Mouse (Mus musculus): ENCODE measurements around the gene Lrrc26. TPM values are rescaled to one million over a fixed set of nuclear protein-coding genes. Genes with fewer than 3 reads are reported as not detected.
"Not testable (repeated sequence)": the region's sequence is repeated elsewhere in the genome, so short reads cannot be mapped to it uniquely, and the experiment has no call there.

Gene Lrrc26
- polyA plus RNA-seq, 1 experiment from 2014 or later, result not detected

DNA sequence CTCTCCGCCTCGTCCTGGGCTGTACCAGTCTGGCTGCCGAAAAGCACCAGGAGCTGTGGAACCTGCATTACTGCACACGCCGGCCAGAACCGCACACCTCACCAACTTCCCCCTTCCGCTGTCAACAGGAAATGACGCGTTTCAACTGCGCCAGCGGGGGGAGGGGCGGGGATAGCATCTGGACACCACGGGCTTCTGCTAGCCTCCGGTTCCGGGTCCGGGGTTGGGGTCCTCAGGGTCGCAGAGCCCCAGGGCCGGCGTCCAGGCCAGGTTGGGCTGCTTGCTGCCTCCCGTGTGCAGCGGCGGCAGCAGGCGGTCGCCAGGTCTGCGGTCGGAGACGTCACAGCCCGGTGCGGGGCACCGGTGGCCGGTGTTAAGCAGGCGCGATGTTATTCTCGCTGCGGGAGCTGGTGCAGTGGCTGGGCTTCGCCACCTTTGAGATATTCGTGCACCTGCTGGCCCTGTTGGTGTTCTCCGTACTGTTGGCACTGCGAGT is 34.4 kb upstream of the Lrrc26 start, which contains the start of gene Tmem203:
Tmem203 (plus strand) TSS at position 156 of the 496 bp plus-strand sequence.
- under 1% methylated on average over 39 of the region's 39 CpGs for WGBS
- peak within 1 kb of the TSS; percentile 72 for H3K27ac ChIP-seq
- no peaks in the 10 kb centered on the region for H3K9me3 ChIP-seq (ENCODE audit: control insufficient read depth, low read length)
- H3K36me3 ChIP-seq (replicated peaks; ENCODE audit: control insufficient read depth, insufficient read depth), result peaks cover 23% of the 10 kb centered on the region
- peak; percentile 94 for DNase-seq (ENCODE audit: low spot score)
- peak within 1 kb of the TSS; percentile 73 for H3K9ac ChIP-seq
- H3K27me3 ChIP-seq (ENCODE audit: control insufficient read depth, insufficient read depth, low read length), result no peaks in the 10 kb centered on the region
- H3K4me3 ChIP-seq (replicated peaks; ENCODE audit: low read length), result peak within 1 kb of the TSS; percentile 70
- H3K4me1 ChIP-seq (replicated peaks; ENCODE audit: control insufficient read depth, insufficient read depth, low read length), result peaks cover 15% of the 10 kb centered on the region
- peak within 1 kb of the TSS; percentile 100 for H3K4me2 ChIP-seq (replicated peaks)
- ATAC-seq (ENCODE audit: low FRiP score), result peak; percentile 90

DNA sequence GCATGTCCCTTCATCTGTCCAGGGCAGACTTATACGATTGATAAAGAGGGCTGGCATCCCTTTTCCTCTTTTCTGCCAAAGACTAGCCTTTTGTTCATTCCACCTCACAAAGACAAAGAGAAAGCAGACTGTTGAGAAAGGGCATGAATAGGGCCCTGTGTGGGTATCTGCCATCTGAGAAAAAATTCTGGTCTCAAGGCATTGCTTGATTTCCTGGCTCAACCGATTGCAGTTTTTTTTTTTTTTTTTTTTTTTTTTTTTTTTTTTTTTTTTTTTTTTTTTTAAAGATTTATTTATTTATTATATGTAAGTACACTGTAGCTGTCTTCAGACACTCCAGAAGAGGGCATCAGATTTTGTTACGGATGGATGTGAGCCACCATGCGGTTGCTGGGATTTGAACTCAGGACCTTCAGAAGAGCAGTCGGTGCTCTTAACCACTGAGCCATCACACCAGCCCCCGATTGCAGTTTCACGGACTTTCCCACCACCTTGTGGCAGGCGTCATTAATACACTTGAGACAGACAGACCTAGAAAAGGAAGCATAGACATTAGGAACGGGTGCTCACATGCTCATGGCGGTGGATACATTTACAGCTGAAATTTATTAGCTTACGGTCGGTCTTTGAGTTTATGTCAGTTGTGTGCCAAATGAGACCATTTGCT is 33.1 kb upstream of the Lrrc26 start:
- WGBS, result 61% methylated on average over 11 of the region's 12 CpGs
- Histone ChIP-seq H3K36me3 (replicated peaks; ENCODE audit: control insufficient read depth, insufficient read depth) (peaks cover 12% of the 10 kb centered on the region), H3K4me1 (replicated peaks; ENCODE audit: control insufficient read depth, insufficient read depth, low read length) (peaks cover 15% of the 10 kb centered on the region), H3K9ac (peak overlapping the region; percentile 73), H3K4me3 (replicated peaks; ENCODE audit: low read length) (peak overlapping the region; percentile 70), H3K4me2 (replicated peaks) (peak overlapping the region; percentile 100)
- H3K27ac ChIP-seq; ATAC-seq (ENCODE audit: low FRiP score); H3K9me3 ChIP-seq (ENCODE audit: control insufficient read depth, low read length); DNase-seq (ENCODE audit: low spot score); H3K27me3 ChIP-seq (ENCODE audit: control insufficient read depth, insufficient read depth, low read length): not testable (repeated sequence)

- H3K4me2 ChIP-seq (replicated peaks); H3K27me3 ChIP-seq (ENCODE audit: control insufficient read depth, insufficient read depth, low read length); H3K9me3 ChIP-seq (ENCODE audit: control insufficient read depth, low read length); H3K4me3 ChIP-seq (replicated peaks; ENCODE audit: low read length); H3K36me3 ChIP-seq (replicated peaks; ENCODE audit: control insufficient read depth, insufficient read depth); H3K9ac ChIP-seq; H3K27ac ChIP-seq; ATAC-seq (ENCODE audit: low FRiP score); DNase-seq (ENCODE audit: low spot score): not testable (repeated sequence)
- peaks cover 15% of the 10 kb centered on the region for H3K4me1 ChIP-seq (replicated peaks; ENCODE audit: control insufficient read depth, insufficient read depth, low read length)
- 91% methylated on average over 5 of the region's 5 CpGs for WGBS
These were observed 32.5 kb upstream of the Lrrc26 start for GRCm38 (mm10) chr2:25257250-25257649.

DNA sequence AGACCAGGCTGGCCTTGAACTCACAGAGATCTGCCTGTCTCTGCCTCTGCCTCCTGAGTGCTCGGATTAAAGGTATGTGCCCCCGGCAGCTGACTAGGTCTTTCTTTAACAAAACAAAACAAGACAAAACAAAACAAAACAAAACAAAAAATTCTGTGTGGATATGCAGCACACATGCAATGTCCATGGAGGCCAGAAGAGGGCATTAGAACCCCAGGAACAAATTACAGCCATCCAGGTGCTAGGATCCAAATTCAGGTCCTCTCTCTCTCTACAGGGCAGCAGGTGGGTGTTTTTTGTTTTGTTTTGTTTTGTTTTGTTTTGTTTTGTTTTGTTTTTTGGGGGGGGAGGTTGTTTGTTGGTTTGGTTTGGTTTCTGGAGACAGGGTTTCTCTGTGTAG is 30.8 kb upstream of the Lrrc26 start:
- H3K36me3 ChIP-seq (replicated peaks; ENCODE audit: control insufficient read depth, insufficient read depth), result no peaks in the 10 kb centered on the region
- 0 out of 2 replicates have a peak, but pooled peaks cover under 1% of the 10 kb centered on the region for H3K27me3 ChIP-seq (ENCODE audit: control insufficient read depth, insufficient read depth, low read length)
- no peak overlapping the region for H3K9ac ChIP-seq
- no peak overlapping the region for H3K27ac ChIP-seq
- no peak overlapping the region for H3K4me3 ChIP-seq (replicated peaks; ENCODE audit: low read length)
- DNase-seq (ENCODE audit: low spot score) (no peak), ATAC-seq (ENCODE audit: low FRiP score) (no peak)
- WGBS, result 47% methylated on average over 2 of the region's 2 CpGs
- no peak overlapping the region for H3K4me2 ChIP-seq (replicated peaks)
- peaks cover 23% of the 10 kb centered on the region for H3K4me1 ChIP-seq (replicated peaks; ENCODE audit: control insufficient read depth, insufficient read depth, low read length)
- no peaks in the 10 kb centered on the region for H3K9me3 ChIP-seq (ENCODE audit: control insufficient read depth, low read length)

DNA sequence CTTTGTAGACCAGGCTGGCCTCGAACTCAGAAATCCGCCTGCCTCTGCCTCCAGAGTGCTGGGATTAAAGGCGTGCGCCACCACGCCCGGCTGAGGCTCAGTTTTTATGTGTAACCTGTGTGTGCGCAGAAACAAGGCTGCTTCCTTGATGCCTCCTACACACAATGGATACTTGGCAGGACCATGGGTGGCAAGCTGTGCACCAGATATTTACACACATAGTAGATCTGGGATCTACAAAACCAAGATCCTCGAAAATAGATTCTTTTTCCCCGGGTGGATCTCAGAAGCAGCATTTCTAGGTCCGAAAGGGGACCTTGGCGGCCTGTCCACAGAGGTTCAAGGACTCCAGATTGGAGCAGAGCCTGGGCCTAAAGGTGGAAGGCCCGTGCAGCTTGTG is 27.8 kb upstream of the Lrrc26 start:
- Histone ChIP-seq H3K27me3 (ENCODE audit: control insufficient read depth, insufficient read depth, low read length) (0 out of 2 replicates have a peak, but pooled peaks cover 6% of the 10 kb centered on the region), H3K4me2 (replicated peaks) (peak overlapping the region; percentile 100), H3K36me3 (replicated peaks; ENCODE audit: control insufficient read depth, insufficient read depth) (no peaks in the 10 kb centered on the region), H3K27ac (peak overlapping the region; percentile 80), H3K4me1 (replicated peaks; ENCODE audit: control insufficient read depth, insufficient read depth, low read length) (peaks cover 37% of the 10 kb centered on the region), H3K9ac (peak overlapping the region; percentile 61), H3K9me3 (ENCODE audit: control insufficient read depth, low read length) (no peaks in the 10 kb centered on the region), H3K4me3 (replicated peaks; ENCODE audit: low read length) (peak overlapping the region; percentile 84)
- DNase-seq (ENCODE audit: low spot score) (no peak), ATAC-seq (ENCODE audit: low FRiP score) (no peak)
- 54% methylated on average over 11 of the region's 12 CpGs for WGBS

- Histone ChIP-seq H3K4me3 (replicated peaks; ENCODE audit: low read length) (peak within 1 kb of the TSS; percentile 84), H3K27me3 (ENCODE audit: control insufficient read depth, insufficient read depth, low read length) (0 out of 2 replicates have a peak, but pooled peaks cover 6% of the 10 kb centered on the region), H3K36me3 (replicated peaks; ENCODE audit: control insufficient read depth, insufficient read depth) (no peaks in the 10 kb centered on the region), H3K4me2 (replicated peaks) (peak within 1 kb of the TSS; percentile 100), H3K27ac (peak within 1 kb of the TSS; percentile 80), H3K9ac (peak within 1 kb of the TSS; percentile 83), H3K9me3 (ENCODE audit: control insufficient read depth, low read length) (no peaks in the 10 kb centered on the region), H3K4me1 (replicated peaks; ENCODE audit: control insufficient read depth, insufficient read depth, low read length) (peaks cover 41% of the 10 kb centered on the region)
- under 1% methylated on average over 27 of the region's 39 CpGs for whole genome bisulfite sequencing
- peak; percentile 93 for DNase-seq (ENCODE audit: low spot score)
- peak; percentile 98 for ATAC-seq (ENCODE audit: low FRiP score)
These were observed 27.4 kb upstream of the Lrrc26 start, which contains the start of gene Tprn for GRCm38 (mm10) chr2:25262291-25262767. Gene Tprn (plus strand): TSS chr2:25262618.

DNA sequence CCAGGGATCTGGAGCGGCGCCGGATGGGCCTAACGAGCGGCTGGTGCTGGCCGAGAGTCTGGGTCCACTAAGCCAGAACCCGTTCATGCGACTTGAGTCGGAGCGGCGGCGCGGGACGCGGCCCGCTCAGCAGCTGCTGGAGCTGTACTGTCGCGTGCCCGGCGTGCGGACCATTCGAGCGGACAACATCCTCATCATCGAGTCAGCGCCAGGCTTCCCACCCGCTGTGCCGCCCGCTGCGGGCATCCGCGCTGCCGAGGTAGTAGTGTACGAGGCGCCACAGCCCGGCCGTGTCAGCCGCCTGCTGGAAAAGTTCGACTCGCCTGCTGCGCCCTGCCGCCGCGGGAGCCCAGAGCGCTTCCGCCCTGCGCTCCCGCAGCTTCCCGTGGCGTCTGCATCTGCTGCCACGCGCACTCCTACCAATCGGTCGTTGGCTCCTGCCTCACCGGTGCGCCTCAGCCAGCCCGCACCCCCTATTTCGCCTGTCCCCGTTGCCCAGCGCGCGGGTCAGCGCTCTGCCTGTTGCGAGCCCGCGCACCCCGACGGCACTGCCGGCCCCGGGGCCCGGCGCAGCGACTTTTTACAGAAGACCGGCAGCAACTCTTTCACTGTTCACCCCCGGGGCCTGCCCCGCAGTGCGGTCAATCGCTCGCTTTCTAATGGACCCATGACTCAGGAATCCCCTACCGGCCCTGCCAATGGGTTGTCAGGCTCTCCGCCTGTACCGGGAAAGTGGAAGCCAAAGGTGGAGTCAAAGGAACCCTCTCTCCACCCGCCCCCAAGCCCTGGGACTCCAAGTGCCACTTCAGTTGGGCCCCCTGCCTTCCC is 26.7 kb upstream of the Lrrc26 start:
- DNase-seq (ENCODE audit: low spot score) (no peak), ATAC-seq (ENCODE audit: low FRiP score) (peak; percentile 46)
- H3K9ac ChIP-seq, result peak overlapping the region; percentile 83
- H3K27ac ChIP-seq, result peak overlapping the region; percentile 79
- H3K4me1 ChIP-seq (replicated peaks; ENCODE audit: control insufficient read depth, insufficient read depth, low read length), result peaks cover 45% of the 10 kb centered on the region
- peak overlapping the region; percentile 84 for H3K4me3 ChIP-seq (replicated peaks; ENCODE audit: low read length)
- H3K36me3 ChIP-seq (replicated peaks; ENCODE audit: control insufficient read depth, insufficient read depth), result peaks cover 4% of the 10 kb centered on the region
- under 1% methylated on average over 81 of the region's 82 CpGs for WGBS
- H3K9me3 ChIP-seq (ENCODE audit: control insufficient read depth, low read length), result no peaks in the 10 kb centered on the region
- H3K4me2 ChIP-seq (replicated peaks), result peak overlapping the region; percentile 100
- H3K27me3 ChIP-seq (ENCODE audit: control insufficient read depth, insufficient read depth, low read length), result 0 out of 2 replicates have a peak, but pooled peaks cover 6% of the 10 kb centered on the region

DNA sequence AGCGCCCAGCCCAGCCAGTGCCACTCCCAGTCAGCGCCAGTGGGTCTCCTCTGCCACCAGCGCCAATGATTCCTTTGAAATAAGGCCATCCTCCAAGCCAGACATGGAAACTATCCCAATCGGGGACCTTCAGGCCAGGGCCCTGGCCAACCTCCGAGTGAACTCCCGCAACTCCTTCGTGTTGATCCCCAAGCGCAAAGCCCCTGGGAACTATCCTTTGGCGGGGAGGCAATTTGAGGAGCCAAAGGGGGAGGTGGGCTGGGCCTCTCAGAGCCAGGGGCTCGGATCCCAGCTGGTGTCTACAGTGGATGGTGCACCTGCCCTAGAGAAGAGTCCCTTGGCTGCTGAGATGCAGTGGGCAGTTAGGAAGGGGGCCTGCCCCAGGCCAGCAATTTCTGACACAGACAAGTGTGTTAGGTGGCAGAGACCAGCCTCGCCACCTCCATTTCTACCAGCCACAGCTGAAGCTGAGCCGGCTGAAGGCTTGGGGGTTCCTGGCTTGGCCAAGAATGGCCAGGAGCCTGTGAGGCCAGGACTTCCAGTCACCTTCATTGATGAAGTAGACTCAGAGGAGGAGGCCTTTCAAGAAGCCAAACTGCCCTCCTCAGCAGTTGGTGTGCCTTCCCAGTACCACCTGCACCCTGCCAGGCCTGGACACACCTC is 26.0 kb upstream of the Lrrc26 start:
- Histone ChIP-seq H3K9ac (peak overlapping the region; percentile 83), H3K9me3 (ENCODE audit: control insufficient read depth, low read length) (no peaks in the 10 kb centered on the region), H3K4me1 (replicated peaks; ENCODE audit: control insufficient read depth, insufficient read depth, low read length) (peaks cover 45% of the 10 kb centered on the region), H3K27ac (0 out of 2 replicates have a peak overlapping the region, but pooled peaks have one; percentile 79), H3K4me2 (replicated peaks) (peak overlapping the region; percentile 100), H3K27me3 (ENCODE audit: control insufficient read depth, insufficient read depth, low read length) (0 out of 2 replicates have a peak, but pooled peaks cover 6% of the 10 kb centered on the region), H3K36me3 (replicated peaks; ENCODE audit: control insufficient read depth, insufficient read depth) (peaks cover 7% of the 10 kb centered on the region), H3K4me3 (replicated peaks; ENCODE audit: low read length) (peak overlapping the region; percentile 84)
- DNase-seq (ENCODE audit: low spot score) (no peak), ATAC-seq (ENCODE audit: low FRiP score) (no peak)
- 18% methylated on average over 12 of the region's 12 CpGs for WGBS
